Mouse (Mus musculus) midbrain, embryonic 12.5 days (tissue): ENCODE data around the gene Unc93b1. TPM values are rescaled to one million over a fixed set of nuclear protein-coding genes. Genes with fewer than 3 reads are reported as not detected.
"Not testable (repeated sequence)": the region's sequence is repeated elsewhere in the genome, so short reads cannot be mapped to it uniquely, and the experiment has no call there.

ENCODE experiments used
- ATAC-seq: fragments of 200-750 bp; cut with Nextera tagmentation; 2 replicates; pipeline ENCODE4 v1.8.0; 2017; ENCODE audit warnings: low read depth, moderate TSS enrichment, moderate library complexity; ENCODE audit not compliant: low FRiP score
- H3K27ac ChIP-seq: fragments of 300-500 bp; sonication (generic); replicated peaks from 2 replicates; pipeline ENCODE4 v1.5.1; 2016; ENCODE audit warnings: mild to moderate bottlenecking
- H3K27me3 ChIP-seq: fragments of 300-500 bp; sonication (generic); 2 replicates; pipeline ENCODE4 v1.6.1; 2016; ENCODE audit warnings: mild to moderate bottlenecking
- H3K36me3 ChIP-seq: fragments of 300-500 bp; sonication (generic); 2 replicates; pipeline ENCODE4 v1.6.1; 2016
- H3K4me1 ChIP-seq: fragments of 300-500 bp; sonication (generic); 2 replicates; pipeline ENCODE4 v1.6.1; 2016
- H3K4me2 ChIP-seq: fragments of 300-500 bp; sonication (generic); replicated peaks from 2 replicates; pipeline ENCODE4 v1.6.1; 2016; ENCODE audit warnings: mild to moderate bottlenecking, moderate library complexity
- H3K4me3 ChIP-seq: fragments of 300-500 bp; sonication (generic); 2 replicates; pipeline ENCODE4 v1.5.1; 2016; ENCODE audit warnings: mild to moderate bottlenecking
- H3K9ac ChIP-seq: fragments of 300-500 bp; sonication (generic); replicated peaks from 2 replicates; pipeline ENCODE4 v1.6.1; 2016; ENCODE audit warnings: mild to moderate bottlenecking, moderate library complexity
- H3K9me3 ChIP-seq: fragments of 300-500 bp; sonication (generic); 2 replicates; pipeline ENCODE4 v1.6.1; 2016; ENCODE audit warnings: mild to moderate bottlenecking
- WGBS: fragments of 180-500 bp; shearing (Covaris S2); methylation state at CpG from one replicate; pipeline ENCODE4 v1.1.7; 2016; 5-methylcytosine and 5-hydroxymethylcytosine counted together
- polyA plus RNA-seq: library from polyadenylated mRNA; unstranded; fragments of >200 nt; fragmentation: Nextera tagmentation; extraction: Ambion mirVana; gene quantifications from 2 replicates; pipeline ENCODE4 v1.2.1, GENCODE M21; 2016

Unc93b1 gene
- polyA plus RNA-seq, 1 experiment from 2014 or later = 10.4 TPM

- no peak overlapping the region for H3K4me3 ChIP-seq
- ATAC-seq = no peak
- H3K27me3 ChIP-seq = no peaks in the 10 kb centered on the region
- no peaks in the 10 kb centered on the region for H3K36me3 ChIP-seq
- H3K4me1 ChIP-seq = no peaks in the 10 kb centered on the region
- H3K9ac ChIP-seq = no peak overlapping the region
- H3K9me3 ChIP-seq = no peaks in the 10 kb centered on the region
- no peak overlapping the region for H3K27ac ChIP-seq
- H3K4me2 ChIP-seq = no peak overlapping the region
- 53% methylated on average over 4 of the region's 4 CpGs for WGBS
Observed at GRCm38 (mm10) chr19:3955804-3956203, 20.8 kb downstream of the Unc93b1 start.

GRCm38 (mm10) chr19:3957296-3958036 is 22.5 kb downstream of the Unc93b1 start:
- H3K27me3 ChIP-seq, H3K9me3 ChIP-seq, H3K4me2 ChIP-seq, H3K4me3 ChIP-seq, H3K4me1 ChIP-seq, H3K9ac ChIP-seq, H3K27ac ChIP-seq, ATAC-seq, H3K36me3 ChIP-seq: not testable (repeated sequence)
- 79% methylated on average over 5 of the region's 5 CpGs for WGBS

GRCm38 (mm10) chr19:3958470-3958869 is 23.5 kb downstream of the Unc93b1 start, which contains the start of gene Aldh3b3:
TSS of gene Aldh3b3 (plus strand) at chr19:3958645.
- H3K27me3 ChIP-seq = no peaks in the 10 kb centered on the region
- no peak within 1 kb of the TSS for H3K9ac ChIP-seq
- no peak within 1 kb of the TSS for H3K4me2 ChIP-seq
- H3K4me1 ChIP-seq = no peaks in the 10 kb centered on the region
- no peak within 1 kb of the TSS for H3K27ac ChIP-seq
- H3K4me3 ChIP-seq = no peak within 1 kb of the TSS
- WGBS = 79% methylated on average over 4 of the region's 4 CpGs
- ATAC-seq = no peak
- H3K9me3 ChIP-seq = no peaks in the 10 kb centered on the region
- H3K36me3 ChIP-seq = no peaks in the 10 kb centered on the region

DNA sequence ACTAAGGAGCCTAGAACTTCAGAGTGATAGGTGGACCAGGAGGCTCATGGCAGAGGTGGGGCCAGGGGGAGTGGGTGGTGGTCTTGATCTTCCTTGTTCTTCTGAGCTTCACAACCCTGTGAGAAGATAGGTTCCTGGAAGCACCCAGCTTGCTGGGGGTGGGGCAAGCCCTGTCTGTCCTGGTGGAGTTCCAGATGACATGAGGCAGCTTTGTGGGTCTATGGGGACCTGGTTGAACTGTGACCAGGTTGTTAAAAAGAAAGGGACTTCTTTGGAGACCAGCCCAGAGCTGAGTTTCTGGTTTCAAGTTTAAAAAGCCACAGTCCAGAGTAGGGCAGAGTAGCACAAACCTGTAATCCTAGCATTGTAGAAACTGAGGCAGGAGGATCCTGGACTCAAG is 24.0 kb downstream of the Unc93b1 start:
- no peak overlapping the region for H3K27ac ChIP-seq
- H3K9me3 ChIP-seq = no peaks in the 10 kb centered on the region
- no peaks in the 10 kb centered on the region for H3K36me3 ChIP-seq
- no peak overlapping the region for H3K9ac ChIP-seq
- no peaks in the 10 kb centered on the region for H3K4me1 ChIP-seq
- H3K4me3 ChIP-seq = no peak overlapping the region
- no peak for ATAC-seq
- no peak overlapping the region for H3K4me2 ChIP-seq
- H3K27me3 ChIP-seq = no peaks in the 10 kb centered on the region

DNA sequence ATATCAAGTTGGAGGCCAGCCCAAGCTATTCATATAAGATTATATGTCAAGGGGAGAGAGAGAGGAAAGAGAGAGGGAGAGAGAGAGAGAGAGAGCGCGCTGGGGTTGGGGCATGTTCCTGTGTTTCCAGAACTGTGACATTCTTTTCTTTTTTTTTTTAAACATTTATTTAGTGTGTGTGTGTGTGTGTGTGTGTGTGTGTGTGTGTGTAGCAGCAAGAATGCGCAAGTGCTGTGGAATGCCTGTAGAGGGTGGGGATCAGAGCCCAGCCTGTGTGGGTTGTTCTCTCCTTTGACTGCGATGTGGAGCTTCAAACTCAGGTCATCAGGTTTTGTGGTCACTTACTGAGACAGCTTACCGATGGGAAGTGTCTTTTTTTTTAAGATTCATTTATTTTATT is 25.2 kb downstream of the Unc93b1 start:
- H3K4me3 ChIP-seq = no peak overlapping the region
- 84% methylated on average over 5 of the region's 5 CpGs for WGBS

DNA sequence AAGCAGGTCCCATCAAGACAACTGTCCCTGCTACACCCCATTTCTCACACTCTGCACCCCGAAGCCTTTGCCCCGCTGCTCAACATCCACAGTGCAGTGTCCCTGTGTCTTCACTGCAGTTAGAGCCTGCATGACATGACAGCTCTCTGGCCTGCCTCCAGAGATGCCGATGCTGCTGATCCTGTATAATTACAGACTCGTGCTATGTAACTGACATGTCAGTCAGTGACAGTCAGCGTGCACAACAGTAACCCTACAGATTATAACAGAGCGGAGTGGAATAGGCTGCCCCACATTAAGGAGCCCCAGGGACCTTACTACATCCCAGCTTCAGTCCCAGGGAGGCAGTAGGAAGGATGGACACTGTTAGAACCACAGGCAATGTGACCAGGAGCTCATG is 26.8 kb downstream of the Unc93b1 start:
- not testable (repeated sequence) for H3K4me3 ChIP-seq, H3K36me3 ChIP-seq, H3K4me1 ChIP-seq, H3K4me2 ChIP-seq, H3K9ac ChIP-seq, ATAC-seq, H3K27me3 ChIP-seq, H3K27ac ChIP-seq, H3K9me3 ChIP-seq
- WGBS = 88% methylated on average over 6 of the region's 6 CpGs

More for the DNA sequence above, 25.2 kb downstream of the Unc93b1 start:
- Histone ChIP-seq H3K9ac (no peak overlapping the region), H3K27ac (no peak overlapping the region), H3K4me2 (no peak overlapping the region), H3K27me3 (no peaks in the 10 kb centered on the region), H3K4me1 (no peaks in the 10 kb centered on the region), H3K36me3 (no peaks in the 10 kb centered on the region), H3K9me3 (no peaks in the 10 kb centered on the region)
- ATAC-seq = no peak

GRCm38 (mm10) chr19:3962469-3962868 is 27.5 kb downstream of the Unc93b1 start:
- Histone ChIP-seq H3K36me3 (no peaks in the 10 kb centered on the region), H3K27me3 (no peaks in the 10 kb centered on the region), H3K9me3 (no peaks in the 10 kb centered on the region), H3K4me3 (no peak overlapping the region), H3K27ac (no peak overlapping the region), H3K9ac (no peak overlapping the region), H3K4me1 (no peaks in the 10 kb centered on the region), H3K4me2 (no peak overlapping the region)
- ATAC-seq = no peak
- 9% methylated on average over 2 of the region's 2 CpGs for WGBS

DNA sequence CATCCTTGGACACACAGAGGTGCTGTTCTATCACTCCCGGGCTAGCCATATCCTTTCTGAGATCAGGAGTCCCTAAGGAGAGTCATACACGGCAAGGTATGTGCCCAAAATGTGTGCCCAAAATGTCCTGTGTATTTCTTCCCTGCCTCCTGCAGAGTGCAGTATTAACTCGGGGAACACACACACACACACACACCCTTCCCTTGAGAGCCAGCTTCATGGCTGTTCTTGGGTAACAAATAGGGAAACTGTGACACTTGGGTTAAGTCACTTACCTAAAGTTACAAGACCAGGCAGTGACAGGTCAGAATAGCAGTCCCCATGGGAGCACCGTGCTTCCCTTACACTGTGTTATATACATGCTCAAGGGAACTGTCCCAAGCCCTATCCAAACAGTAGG is 29.0 kb downstream of the Unc93b1 start:
- Histone ChIP-seq H3K36me3 (no peaks in the 10 kb centered on the region), H3K9ac (no peak overlapping the region), H3K4me1 (no peaks in the 10 kb centered on the region), H3K27ac (no peak overlapping the region), H3K27me3 (no peaks in the 10 kb centered on the region), H3K4me2 (no peak overlapping the region), H3K4me3 (no peak overlapping the region), H3K9me3 (no peaks in the 10 kb centered on the region)
- 78% methylated on average over 4 of the region's 4 CpGs for WGBS
- ATAC-seq = no peak

DNA sequence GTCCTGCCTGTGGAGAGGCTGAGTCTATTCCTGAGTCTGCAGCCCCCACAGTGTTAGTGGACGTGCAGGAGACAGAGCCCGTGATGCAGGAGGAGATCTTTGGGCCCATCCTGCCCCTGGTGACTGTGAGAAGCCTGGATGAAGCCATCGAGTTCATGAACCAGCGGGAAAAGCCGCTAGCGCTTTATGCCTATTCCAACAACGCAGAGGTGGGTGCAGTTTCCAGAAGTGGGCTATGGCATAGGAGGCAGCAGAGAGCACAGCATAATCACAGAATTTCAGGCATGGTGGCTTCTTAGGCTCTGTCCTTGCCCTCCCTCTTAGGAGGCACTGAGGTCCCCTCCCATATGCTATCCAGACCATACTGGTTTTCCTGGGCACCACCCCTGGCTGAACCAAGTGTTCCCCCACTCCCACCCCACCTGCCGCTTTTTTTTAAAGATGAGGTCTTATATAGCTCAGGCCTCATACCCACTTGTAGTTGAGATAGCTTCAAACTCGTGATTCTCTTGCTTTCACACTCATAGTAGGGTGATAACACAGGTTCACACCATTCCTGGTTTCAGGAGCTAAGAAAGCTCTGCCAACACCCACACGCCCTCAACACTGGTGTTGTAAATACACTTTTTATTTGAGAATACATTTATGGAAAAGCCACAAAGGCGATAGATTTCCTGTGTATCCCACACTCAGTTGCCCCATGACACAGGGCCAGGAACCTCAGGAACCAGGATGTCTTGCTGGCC is 31.5 kb downstream of the Unc93b1 start:
- Histone ChIP-seq H3K27ac (no peak overlapping the region), H3K9ac (no peak overlapping the region), H3K4me3 (no peak overlapping the region), H3K4me1 (no peaks in the 10 kb centered on the region), H3K9me3 (no peaks in the 10 kb centered on the region), H3K27me3 (no peaks in the 10 kb centered on the region), H3K36me3 (no peaks in the 10 kb centered on the region), H3K4me2 (no peak overlapping the region)
- WGBS = 68% methylated on average over 11 of the region's 11 CpGs
- ATAC-seq = no peak

- Histone ChIP-seq H3K27ac (no peak overlapping the region), H3K9ac (no peak overlapping the region), H3K27me3 (no peaks in the 10 kb centered on the region), H3K9me3 (no peaks in the 10 kb centered on the region), H3K4me3 (no peak overlapping the region), H3K4me2 (no peak overlapping the region), H3K36me3 (no peaks in the 10 kb centered on the region), H3K4me1 (no peaks in the 10 kb centered on the region)
- WGBS = 66% methylated on average over 3 of the region's 3 CpGs
- ATAC-seq = no peak
Observed at GRCm38 (mm10) chr19:3967258-3967657, 32.3 kb downstream of the Unc93b1 start.

GRCm38 (mm10) chr19:3972229-3972628 is 37.2 kb downstream of the Unc93b1 start, which contains the start of gene Aldh3b2:
TSS of gene Aldh3b2 (plus strand) at chr19:3972328.
- no peaks in the 10 kb centered on the region for H3K4me1 ChIP-seq
- H3K36me3 ChIP-seq = no peaks in the 10 kb centered on the region
- 64% methylated on average over 9 of the region's 9 CpGs for WGBS
- no peak within 1 kb of the TSS for H3K27ac ChIP-seq
- no peak for ATAC-seq
- no peak within 1 kb of the TSS for H3K9ac ChIP-seq
- no peak within 1 kb of the TSS for H3K4me3 ChIP-seq
- no peaks in the 10 kb centered on the region for H3K9me3 ChIP-seq
- H3K27me3 ChIP-seq = no peaks in the 10 kb centered on the region
- H3K4me2 ChIP-seq = no peak within 1 kb of the TSS

GRCm38 (mm10) chr19:3974608-3975007 is 39.6 kb downstream of the Unc93b1 start:
- WGBS = 90% methylated on average over 6 of the region's 6 CpGs
- H3K9me3 ChIP-seq, H3K4me2 ChIP-seq, H3K36me3 ChIP-seq, ATAC-seq, H3K9ac ChIP-seq, H3K4me1 ChIP-seq, H3K27me3 ChIP-seq, H3K4me3 ChIP-seq, H3K27ac ChIP-seq: not testable (repeated sequence)
